Mouse (Mus musculus): ENCODE measurements around the gene Sash3. TPM values are rescaled to one million over a fixed set of nuclear protein-coding genes. Genes with fewer than 3 reads are reported as not detected.

The Sash3 gene
- 1.6 and 12.3 TPM in 2 replicates for total RNA-seq (2021)
- long read RNA-seq, experiment 1, transcript Sash3-201 (8 exons, 2,677 nt) = major isoform, 10 of 18 reads
- long read RNA-seq, experiment 1, partial matches to known transcripts = 3 of 18 reads
- long read RNA-seq, experiment 1, other reads (novel, unspliced or antisense) = 5 of 18 reads
- long read RNA-seq, experiment 2 = 0 reads

DNA sequence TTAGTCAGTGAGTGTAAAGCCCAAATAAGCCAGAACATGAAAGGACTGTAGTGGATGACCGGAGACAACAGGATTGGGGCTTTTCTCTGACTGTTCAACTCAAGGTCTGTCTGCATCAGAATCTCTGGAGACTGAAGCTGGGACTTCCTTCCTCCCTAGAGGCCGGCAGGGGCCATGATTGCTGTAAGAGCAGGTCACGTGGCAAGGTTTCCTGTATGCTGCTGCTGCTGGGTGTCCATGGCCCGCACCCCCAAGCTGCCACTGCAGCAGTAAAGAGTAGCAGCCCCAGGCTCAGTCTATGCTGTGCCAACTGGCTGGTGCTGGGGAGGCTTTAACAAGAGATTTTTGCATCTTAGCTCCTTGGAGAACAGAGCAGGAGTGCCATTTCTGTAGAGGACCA lies at the start of gene Sash3:
TSS of gene Sash3 (plus strand) at position 175 of the 400 bp plus-strand sequence.
- peak; percentile 45 for DNase-seq

DNA sequence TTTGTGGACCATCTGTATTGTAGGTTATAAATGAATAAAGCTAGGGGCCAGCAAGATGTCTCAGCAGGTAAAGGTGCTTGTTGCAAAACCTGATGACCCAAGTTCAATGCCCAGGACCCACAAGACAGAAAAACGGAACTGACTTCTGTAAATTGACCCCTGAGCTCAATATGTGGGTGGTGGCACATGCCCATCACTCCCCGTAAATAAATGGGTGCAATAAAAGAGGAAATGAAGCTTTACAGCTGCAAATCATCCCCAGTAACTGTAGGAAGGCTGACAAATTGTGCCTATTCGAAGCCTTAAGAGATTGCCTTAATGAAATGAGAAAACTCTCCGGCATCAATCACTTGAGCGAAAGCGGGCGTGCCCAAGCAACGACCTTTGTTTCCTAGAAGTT lies 49.7 kb upstream of the Sash3 start:
- no peak for DNase-seq

DNA sequence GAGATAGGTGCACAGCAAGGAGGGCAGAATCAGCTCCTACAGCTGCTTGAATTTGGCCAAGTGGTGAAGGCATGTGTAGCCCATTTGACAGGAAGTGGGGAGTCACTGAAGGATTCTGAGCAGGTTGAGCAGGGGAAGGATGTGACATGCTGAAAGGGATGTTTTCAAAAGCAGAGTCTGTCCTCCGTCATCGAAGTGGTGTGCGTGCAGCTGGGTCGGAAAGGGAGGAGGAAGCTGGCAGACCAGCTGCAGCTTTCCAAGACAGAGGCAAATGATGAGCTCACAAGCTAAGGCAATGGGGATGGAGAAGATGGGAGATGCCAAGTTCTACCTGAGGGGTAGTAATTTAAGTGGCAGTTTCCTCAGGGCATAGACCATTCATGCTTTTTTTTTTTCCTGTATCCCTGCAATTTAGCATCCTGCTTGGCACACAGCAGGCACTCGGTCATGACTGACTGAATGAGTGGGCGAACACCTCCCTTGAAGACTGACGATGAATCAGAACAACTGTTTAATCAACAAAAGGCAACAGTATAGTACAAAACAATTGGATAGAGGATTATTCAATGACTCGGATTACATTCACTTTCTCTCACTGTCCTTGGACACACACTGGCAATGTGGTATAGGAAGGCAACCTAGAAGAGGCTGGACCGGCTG lies 47.6 kb upstream of the Sash3 start:
- no peak for DNase-seq

DNA sequence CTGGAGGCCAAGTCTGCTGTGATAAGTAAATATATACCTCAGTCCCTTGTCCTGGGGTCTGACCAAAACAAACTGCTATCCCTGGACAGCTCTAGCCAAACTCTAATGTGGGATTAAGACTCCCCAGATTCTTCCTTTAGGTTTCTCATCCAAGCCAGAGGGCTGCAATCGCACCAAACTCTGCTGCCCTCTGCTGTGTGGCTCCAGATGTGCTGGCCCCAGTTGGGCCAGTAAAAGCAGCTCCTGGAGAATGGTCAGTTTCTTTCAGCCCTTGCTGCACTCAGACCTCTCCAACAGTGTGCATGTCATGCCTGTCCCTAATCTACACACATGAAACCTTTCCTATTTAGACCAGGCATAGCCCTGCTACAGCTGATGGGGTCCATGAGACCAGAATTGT lies 46.4 kb upstream of the Sash3 start:
- DNase-seq = peak; percentile 37

DNA sequence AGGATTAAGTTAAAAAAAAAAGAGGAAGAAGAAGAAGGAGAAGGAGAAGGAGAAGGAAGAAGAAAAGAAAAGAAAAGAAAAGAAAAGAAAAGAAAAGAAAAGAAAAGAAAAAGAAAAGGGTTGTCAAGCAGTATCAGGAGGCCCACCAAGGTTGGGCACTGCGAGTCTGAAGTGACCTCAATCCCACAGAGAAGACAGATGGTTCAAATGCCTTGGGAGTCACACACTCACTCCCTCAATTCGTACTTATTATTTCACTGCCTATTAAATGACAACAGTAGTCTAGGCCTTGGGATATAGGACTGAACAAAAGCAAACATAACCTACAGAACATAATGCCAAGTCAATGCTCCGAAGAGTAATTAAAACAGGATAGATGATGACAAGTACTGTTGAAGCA lies 43.0 kb upstream of the Sash3 start:
- no peak for DNase-seq

DNA sequence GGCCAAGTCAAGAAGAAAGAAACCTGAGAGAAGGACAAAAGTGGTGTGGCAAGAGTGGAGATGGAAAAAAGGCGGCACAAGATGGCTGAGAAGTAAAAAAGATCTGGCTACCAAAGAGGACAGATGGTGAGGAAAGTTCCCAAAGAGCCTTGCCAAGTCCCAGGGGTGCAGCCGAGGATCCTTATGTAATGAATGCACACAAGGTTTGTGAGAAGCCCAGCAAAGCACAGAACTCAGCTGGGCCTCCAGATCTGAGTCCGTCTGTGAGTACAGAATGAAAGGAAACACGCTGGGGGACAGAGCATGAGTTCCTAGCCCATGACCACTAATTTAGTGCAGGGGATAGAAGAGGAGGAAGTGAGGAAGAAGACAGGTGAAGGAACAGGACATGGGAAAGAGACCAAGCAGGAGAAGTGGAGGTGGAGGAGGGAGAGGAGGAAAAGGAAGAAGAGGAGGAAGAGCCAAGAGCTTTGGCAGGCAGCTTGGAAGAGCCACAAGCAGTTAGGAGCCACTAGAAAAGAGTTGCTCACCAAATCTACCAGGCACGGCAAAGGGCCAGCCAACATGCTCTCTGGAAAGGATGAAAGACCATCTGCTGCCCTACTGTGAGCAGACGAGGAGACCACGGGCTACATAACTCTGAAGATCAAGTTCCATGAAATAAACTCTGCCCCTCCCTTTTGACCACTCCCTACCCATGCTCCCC lies 41.3 kb upstream of the Sash3 start:
- no peak for DNase-seq

DNA sequence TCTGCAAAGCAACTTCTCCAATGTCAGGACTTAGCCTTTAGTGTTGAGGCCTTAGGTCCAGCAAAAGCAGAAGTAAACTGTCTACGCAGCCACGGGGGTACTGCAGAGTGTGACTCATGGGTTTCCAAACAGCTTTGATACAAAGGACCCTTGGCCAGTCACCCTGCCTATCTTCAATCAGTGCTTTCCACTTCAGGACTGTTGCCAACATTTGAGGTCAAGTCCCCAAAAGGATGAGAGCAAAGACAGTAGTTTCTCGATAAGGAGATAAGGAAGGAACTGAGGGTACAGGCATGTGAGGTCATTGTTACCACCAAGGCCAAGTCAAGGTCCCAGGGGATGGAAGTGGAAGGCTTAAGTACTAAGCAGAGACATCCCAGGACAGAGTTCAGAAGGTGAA lies 40.0 kb upstream of the Sash3 start:
- DNase-seq = no peak

DNA sequence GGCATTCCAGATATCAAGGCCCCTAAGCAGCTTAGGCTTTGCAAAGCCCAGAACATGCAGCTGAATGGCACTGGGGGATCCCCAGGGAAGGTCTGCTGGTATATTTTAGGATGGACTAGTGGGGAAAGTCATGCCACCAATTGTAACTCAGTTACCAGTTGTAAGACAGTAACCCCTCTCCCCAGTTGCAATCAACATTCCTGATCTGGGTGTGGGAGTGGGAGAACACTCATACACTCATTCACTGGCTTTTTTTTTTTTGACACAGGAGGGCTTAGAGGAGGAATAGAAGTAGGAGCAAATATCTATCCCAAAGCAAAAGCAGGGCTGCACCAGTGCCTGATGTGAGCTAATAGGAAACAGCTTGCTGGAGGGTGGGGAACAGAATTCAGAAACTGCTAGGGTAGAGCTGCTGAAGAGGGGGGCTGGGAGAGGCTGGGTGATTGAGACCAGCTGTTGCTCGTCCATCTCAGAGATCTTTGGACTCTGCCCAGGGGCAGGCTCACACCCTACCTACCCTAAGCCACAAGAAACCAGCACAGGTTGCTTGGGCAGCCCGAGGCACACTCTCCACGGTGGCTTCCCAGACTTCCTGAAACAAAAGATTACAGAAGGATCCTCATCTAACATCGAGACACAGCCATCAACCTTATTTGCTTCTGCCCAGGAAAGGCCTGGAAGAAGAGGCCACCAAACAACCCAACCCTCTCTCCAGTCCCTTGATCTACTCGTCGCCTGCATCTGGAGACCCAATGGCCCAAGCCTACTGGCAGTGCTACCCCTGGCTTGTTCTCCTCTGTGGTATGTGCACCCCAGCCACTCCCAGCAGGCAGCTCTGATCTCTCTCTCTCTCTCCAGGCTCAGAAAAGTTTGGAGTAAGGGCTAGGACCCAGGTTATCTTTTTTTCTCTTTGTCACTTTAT lies 37.6 kb upstream of the Sash3 start, which contains the start of gene Xpnpep2:
TSS of gene Xpnpep2 (plus strand) at position 332 of the 922 bp plus-strand sequence.
- DNase-seq = no peak

DNA sequence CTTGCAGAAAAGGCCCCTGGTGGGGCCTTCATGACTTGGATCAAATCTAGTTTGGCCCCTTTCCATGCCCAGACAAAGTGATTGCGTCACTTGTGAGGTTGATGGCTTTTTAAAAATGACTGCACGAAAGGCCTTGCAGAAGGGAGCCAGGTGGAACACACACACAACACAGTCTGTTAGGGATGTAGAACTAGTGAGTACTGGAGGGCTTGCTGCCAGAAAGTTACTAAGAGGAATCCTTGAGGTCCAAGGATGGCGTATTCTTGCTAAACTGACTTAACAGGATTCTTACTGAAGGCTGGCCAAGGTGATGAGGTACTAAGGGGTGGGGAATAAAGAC lies 37.0 kb upstream of the Sash3 start:
- no peak for DNase-seq

DNA sequence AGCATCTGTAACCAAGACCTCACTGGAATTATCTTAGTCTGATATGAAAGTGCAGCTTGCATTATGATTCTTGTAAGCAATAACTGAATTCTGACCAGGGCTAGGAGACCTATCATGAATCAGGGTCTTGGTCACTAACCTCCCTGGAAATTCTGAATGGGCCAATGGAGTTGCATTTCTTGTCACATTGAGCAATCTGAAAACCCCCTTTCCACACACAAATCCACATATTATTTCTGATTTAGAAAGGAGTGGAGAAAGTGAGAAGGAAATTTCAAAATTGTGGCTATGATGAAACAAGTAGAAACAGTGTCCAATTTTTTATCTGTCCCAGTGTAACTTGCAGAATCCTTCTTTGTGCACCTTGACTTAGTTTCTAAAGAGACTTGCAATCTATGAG lies 26.9 kb upstream of the Sash3 start:
- DNase-seq = no peak

DNA sequence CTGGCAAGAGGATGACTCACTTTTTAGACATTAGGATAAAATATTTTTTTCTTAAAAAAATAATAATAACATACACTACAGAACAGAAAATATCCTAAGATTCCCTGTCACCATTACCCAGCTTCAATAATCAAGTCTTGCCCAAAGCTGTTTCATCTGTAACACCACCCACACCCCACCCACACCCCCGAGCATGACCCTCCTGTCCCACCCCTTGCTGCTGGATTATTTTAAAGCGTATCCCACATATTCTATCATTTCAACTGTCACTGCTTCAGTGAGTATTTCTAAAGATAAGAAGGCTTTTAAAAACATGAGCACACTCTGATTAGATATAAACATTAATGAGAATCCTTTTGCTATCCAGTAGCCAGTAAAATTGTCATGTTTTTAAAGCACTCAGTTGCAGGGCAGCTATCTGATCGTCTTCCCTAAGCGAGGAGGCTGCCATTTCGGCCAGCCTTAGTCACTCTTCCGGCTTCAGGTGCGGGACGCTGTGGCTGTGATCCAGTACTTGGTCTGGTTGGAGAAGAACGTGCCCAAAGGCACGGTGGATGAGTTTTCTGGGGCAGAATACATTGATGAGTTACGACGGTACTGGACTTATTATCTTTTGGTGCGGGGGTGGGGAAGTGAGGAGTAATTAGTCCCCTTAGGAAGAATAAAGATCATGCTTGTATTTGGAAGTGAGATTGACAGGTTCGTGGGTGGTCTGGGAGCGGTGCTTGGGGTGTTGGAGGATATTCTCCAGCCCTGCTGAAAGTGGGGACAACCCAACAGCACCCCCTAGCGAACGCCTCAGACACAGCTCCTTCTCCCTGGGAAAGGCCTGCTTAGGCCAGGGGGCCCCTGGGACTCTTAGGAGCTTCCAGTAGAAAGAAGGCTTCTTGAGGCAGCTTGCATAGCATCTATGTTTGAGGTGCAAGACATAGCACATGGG lies 21.8 kb upstream of the Sash3 start:
- peak; percentile 79 for DNase-seq

DNA sequence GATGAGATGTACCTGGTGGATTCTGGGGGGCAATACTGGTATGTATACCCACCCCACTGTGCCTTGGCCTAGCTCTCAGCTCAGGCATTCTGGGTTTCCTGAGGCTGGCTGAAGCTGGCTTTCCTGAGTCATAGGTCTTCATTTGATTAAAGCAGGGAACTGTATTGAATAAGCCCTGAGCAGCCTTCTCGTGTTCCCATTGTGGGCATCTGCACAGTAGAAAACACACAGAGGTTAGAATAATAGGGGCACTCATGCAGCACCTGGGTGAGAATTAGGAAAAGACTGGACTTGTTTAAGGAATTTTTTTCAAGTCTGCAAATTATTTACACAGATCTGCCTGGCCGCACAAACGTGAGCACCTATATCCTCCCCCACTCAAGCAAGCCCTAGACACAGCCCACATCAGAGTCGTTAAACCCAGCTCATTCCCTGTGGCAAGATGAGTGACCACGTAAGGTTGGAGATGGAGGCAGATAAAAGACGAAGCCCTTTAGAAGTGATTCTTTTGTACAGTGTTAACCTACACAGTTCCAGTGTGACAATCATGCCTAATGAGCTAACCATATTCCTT lies 19.2 kb upstream of the Sash3 start:
- no peak for DNase-seq

DNA sequence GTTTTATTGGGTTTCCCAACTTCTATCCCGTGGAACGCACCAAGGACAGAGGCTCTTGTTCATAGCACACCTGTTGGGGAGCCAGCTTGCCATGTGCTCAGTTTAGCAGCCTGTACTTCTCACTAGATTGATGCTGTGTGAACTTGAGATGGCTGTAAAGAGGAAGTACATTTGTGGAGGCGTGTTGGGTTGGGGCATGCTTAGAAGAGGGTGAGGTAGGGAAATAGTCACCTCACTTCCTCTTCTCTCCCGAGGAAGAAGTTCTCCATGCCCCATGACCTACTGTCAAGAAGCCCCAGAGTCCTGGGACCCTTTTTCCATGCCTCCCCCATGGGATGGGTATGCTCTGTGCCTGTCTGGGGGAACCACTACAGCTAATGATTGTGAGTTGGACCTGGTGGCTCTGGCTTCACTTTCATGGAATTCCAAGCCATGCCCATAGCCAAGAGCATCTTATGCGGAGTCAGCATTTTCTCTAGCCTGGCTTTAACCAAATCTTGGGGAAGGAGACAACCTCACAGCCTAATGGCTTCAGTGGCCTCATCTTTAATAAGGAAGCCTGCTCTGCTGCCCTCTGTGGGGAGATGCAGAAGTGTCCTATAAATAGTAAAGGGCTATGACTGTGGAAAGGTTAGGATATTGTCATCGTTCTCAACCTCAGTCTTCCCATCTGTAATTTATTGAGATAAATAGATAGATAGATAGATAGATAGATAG lies 18.6 kb upstream of the Sash3 start:
- DNase-seq = no peak

DNA sequence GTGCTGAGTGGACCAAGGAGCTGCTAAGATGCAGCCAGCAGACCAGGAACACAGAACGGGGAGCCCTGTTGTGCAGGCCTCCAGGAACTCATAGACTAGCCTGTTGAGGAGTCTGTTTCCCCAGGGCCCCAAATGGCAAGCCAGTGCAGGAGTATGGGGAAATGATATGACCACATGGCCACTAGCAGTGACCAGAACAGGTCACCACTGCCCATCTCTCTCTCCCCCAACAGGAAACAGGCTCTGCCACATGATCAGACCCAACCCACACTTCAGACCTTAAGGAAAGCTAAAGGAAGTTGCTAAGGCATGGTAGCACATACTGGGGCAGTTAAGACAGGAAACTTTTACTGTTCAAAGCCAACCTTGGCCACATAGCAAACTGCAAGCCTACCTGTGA lies 17.1 kb upstream of the Sash3 start:
- DNase-seq = no peak

DNA sequence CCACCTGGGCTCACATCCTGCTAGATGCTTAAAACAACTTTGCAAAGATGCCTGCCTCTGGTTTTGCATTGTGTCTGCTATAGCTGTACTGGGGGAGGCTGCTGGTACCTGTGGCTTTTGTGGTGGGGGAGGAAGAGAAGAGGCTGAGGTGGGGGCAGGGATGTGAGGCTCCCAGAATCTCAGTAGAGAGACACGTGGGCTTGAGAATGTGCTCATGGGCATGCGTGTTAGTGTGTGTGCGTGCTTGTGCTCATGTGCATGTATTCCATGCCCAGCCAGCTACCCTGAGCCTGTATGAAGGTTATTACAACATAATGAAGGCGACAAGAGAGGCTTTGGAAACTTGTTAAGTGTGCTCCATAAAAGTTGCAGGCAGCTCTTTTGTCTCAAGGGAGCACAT lies 9.3 kb upstream of the Sash3 start:
- DNase-seq = no peak

DNA sequence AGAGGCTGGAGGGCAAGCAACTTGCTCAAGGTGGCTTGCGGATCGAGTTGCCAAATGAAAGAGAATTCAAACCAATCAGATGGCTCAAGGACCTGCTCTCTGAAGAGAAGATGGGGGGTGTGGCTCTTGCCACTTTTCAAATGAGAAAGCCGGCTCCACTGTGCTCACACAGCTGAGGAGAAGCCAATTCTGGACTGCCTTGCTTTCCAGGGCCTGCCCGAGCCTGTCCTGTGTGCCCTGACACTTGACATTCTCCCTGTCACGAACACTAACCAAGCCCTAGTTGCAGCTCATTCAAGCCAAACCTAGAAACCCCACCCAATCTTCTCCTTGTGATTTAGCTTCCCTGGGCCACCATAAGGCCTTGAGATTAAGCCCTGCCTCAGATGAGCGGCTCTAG lies 8.2 kb upstream of the Sash3 start:
- no peak for DNase-seq

DNA sequence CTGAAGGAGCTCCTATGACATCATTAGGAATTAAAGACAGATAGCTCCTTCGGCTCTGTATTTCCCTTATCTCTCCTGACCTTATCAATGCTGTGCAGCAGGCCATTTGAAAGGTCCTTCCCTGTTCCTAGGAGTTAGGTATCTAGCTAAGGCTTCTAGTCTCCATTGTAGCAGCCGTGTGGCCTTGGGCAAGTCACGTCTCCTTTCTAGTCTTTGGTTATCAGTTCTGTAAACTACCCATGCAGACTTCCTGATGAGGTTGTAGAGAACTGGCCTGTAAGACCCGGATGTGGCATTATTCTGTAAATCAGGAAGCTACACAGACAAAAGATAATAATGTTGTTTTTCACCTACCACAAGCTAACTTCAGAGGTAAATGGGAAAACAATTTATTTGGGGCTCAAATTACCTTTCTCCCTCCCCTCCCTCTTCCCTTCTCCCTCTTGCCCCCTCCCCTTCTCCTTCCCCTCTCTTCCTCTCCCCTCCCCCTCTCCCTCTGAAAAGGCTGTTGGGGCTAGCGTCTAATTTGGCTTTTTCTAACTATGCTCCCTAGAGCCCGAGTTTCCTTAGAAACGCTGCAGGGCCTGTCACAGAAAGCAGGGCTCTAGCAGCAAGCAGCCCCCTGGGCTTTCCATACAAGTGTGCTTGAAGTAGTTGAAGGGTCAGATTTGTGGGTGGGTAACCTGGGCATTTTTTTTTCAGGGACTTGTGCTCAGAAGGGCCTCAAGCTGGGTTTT lies 7.5 kb upstream of the Sash3 start:
- no peak for DNase-seq

DNA sequence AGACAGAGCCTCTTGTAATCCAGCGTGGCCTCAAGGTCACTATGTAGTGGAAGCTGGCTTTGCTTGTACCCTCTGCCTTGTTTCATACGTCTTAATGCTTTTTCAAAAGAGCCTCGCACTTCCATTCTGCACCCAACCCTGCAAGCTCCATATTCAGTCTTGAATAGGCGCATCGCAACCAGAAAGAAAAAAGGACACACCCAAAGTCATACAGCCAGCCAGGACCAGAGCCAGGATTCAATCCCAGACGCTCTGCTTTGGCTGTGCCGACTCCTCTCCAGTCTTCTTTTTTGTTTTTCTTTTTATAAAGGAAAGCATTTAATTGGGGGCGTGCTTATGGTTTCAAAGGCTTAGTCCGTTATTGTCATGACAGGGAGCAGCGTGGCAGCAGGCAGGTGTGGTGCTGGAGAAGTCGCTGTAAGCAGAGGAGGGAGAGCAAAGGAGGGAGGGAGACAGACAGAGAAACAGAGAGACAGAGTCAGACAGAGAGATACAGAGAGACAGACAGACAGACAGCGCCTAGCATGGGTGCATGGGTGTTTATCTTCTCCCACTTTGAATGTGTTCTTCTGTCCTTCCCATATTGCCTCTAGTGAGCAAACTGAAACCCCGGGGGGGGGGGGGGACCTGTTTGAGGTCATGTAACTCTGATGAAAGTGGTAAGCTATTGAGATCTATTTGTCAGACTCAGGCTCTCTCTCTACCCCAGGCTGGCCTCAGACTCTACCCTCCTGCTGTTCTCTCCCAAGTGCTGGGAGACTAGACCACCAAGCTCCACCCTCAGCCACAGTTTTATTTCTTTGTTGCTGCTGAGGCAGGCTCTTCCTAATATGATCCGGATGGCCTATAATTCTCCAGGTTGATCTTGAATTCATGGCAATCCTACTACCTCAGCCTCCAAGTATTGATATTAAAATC lies 6.6 kb upstream of the Sash3 start:
- DNase-seq = no peak

Data from adrenal gland, postnatal 14 days (tissue).